Mouse (Mus musculus): ENCODE results near the gene Chka.

Chka gene

DNA sequence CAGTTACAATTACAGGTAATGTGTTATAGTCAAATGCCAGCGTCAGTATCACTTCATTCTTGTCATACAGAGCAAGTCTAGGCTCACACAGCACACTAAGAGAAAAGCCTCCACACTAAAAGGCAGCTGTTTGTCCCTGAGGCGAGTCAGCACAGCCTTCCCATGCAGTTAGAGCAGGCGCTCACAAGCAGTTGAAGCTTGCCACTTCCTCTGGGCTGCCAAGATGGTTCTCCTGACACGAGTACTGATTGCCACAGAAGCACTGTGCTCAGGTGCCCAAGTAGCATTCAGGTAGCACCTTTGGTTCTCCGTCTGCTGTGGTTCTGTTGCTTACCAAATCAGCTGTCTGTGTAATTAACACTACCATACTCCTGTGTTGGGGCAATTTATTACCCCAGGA is 37.5 kb downstream of the Chka start:
- no peak for DNase-seq (ENCODE audit: low spot score)

DNA sequence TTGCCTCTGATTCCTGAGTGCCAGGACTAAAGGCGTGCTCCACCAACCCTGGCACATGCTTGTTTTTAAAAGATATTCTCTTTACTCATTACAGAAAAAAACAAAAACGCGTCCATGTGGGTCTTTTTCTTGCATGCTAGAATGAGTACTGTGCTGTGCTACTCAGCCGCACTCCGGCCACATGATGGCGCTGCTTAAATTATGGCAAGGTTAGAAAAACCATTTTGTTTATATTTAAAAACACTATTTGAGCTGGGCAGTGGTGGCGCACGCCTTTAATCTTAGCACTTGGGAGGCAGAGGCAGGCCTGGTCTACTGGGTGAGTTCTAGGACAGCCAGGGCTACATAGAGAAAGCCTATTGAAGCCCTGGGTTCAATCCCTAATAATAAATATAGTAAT is 38.6 kb downstream of the Chka start:
- no peak for DNase-seq (ENCODE audit: low spot score)

DNA sequence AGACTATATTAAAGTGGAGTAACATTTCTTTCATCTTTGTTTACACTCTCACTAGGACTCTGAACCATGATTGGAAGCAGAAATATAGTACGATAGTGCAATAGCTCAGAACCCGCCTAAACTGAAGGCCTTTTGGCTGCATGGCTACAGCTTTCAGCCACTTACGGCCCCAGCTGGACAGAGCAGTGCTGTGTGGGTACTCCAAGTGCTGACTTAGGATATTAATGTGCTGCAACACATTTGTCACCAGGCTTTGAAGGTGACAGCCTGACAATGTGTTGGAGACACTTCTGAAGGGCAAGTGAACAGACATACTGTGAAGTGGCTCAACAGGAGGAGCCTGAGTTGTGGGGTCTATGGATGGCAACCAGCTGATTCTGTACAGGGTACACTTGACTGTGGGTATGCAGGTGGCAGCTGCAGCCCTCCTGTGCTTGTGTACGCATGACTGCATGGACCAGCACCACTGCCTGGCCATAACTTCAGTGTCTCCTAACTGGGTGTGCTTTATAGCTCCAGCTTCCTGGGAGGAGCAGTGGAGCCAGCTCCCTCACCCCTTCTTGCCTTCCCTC is 42.1 kb downstream of the Chka start:
- no peak for DNase-seq (ENCODE audit: low spot score)

DNA sequence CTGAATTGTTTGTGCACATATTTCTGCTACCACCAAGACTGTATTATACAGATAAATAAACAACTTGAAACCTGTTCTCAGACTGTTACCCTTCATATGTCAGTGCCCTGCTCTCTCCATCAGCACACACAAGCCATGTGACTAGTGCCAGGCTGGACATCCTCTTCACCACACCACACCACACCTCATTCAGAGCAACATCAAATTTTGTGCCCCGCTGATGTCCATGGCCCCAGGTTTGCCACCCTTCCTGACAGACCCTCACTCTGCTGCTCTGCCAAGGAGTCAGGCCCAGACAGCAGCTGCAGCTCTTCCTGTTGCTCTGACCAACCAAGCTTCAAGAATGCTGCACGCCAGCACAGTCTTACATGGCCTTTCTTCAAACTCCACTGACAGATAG is 42.7 kb downstream of the Chka start:
- DNase-seq (ENCODE audit: low spot score): no peak

DNA sequence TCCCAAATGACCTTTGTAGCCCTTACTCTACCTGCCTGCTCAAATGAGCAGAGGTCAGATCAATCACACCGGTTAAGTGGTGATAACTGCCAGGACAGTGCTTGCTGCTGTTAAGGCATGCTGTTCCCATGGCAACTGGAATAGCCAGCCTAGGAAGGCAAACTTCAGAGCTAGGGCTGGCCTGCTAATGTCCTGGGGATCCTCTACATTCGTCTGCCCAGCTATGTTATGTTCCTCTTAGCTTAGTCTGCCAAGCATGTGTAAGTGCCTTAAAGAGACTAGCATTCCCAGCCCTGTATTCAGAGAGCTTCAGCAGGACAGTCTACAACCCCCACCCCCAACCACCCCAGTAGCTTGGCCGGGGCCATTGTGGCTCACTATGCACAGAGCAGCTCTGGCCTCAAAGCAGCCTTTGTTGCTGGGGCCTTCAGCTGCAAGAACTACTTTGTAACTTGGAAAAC is 43.6 kb downstream of the Chka start:
- DNase-seq (ENCODE audit: low spot score): no peak

DNA sequence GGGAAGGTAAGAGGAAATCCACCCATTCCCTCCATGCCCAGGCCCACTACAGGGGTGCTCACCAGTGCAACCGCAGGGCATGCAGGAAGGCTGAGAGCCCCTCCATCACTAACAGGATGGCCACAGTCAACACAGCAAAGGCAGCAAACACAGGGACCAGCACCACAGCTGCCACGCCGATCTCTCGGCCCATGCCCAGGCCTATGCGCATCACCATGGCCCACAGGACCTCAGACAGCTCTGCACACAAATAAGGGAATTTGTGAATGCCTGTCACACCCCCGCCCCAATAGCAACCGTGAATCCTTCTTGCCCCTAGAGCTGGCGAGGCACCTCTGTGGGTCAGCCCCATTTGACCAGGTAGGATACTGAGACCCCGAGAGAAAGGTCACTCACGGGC is 44.6 kb downstream of the Chka start:
- no peak for DNase-seq (ENCODE audit: low spot score)

DNA sequence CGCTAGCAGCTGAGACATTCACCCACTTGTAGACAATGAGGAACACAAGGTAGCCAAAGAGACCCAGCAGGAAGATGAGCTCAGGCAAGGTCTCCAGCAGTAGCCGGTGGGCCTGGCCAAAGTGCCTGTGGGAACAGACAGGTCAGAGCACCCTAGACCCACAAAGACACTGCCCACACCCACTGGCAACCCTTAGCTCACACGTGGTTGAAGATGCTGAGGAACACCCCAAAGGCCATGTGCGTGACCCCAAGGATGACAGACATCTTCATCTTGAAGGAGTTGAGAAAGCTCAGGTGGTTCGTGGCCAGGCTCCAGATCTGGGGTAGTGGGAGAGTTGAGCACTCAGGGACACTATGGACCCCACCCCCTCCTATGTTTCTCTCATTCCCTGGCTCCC is 46.0 kb downstream of the Chka start:
- no peak for DNase-seq (ENCODE audit: low spot score)

DNA sequence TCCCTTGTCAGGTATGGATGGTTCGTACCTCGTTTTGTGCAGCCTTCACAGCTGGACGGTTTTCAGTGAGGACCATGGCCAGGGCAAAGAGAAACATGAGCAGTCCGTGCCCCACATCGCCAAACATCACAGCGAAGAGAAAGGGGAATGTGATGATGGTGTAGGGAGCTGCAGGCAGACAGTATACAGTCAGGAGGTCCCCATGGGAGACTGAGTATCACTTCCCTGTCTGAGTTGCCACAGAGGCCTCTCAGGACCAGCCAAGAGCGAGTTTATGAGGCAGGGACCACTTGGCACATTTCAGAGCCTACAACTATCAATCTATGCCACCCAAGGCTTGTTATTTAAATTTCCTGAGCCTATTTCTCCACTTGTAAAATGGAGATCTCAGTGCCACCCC is 47.4 kb downstream of the Chka start:
- no peak for DNase-seq (ENCODE audit: low spot score)

DNA sequence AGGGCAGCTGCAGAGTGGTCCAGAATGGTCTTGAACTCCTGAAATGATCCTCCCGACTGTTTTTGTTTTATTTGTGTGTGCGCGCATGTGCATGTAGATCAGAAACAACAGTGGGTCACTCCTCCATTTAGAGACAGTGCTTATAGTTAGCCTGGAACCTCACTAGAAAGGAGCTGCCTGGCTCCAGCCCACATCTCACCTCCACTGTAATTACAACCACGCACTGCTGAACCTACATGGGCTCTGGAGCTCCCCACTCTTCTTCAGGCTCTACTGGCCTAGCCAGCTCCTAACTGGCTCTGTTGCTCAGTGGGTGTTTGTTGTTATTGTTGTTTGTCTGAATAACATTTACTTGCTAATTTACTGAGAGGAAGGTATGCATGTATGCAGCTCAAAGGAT is 48.0 kb downstream of the Chka start:
- DNase-seq (ENCODE audit: low spot score): no peak

DNA sequence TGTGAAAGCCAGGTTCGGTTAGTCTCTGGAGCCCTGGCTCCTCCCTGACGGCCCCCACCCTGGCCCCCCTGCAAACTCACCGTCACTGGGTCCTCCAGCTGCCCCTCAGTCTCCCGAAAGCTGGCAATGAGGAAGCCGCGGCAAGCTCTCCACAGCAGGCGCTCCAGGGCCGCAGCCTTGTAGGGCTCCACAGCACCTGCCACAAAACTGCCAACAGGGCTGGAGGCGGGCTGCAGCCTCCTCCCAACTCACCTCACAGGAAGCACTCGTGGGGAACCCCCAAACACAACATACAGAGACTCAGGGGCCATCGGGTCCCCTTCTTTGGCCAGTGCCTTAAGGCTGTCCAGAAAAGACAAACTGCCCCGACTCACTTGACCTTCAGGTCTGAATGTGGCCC is 51.4 kb downstream of the Chka start:
- no peak for DNase-seq (ENCODE audit: low spot score)

DNA sequence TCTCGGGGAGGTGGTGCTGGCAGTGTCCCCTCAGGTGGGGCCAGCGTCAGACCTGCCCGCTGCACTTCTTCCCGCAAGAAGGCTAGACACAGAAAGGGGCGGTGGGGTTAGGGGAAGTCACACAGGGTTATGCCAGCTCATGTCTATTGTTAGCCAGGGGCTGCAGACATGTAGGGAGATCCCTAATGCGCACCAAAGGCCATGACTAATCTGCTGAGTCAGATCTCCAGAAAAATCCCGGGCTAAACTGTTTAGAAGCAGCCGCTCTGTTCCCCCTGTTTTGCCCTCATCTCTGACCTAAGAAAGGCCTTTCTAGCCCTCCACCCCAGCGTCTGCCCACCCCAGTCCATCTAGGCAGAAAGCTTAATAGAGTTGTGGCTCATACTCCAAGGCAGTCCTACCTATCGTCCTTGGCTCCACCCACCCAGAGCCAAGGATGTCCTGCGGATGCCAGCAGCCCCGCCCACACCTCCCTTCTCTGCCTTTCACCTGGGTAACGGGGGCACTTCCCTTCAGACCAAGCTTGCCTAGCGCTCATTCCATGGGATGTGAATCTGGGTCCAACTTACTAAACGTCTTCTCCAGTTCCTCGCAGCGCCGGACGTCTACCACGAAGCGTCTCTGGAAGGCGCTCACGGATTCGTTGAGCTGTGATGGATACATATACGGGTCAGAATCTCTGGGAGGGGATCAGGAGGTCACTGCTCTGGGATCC is 52.2 kb downstream of the Chka start:
- DNase-seq (ENCODE audit: low spot score): no peak

DNA sequence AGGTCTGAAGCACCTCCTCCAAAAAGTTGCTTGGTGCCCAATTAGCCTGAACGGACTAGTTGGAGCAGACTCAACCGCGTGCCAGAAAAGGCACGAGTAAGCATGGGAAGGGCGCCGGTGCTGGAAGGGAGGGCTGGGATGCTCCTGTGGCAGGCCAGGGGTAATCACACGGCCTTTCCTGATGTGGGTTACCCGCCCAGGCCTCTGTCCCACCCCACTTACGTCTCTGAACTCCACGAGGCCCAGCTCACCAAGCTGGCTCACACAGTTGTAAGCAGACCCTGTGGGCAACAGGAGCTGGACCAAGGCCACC is 52.7 kb downstream of the Chka start:
- DNase-seq (ENCODE audit: low spot score): no peak

DNA sequence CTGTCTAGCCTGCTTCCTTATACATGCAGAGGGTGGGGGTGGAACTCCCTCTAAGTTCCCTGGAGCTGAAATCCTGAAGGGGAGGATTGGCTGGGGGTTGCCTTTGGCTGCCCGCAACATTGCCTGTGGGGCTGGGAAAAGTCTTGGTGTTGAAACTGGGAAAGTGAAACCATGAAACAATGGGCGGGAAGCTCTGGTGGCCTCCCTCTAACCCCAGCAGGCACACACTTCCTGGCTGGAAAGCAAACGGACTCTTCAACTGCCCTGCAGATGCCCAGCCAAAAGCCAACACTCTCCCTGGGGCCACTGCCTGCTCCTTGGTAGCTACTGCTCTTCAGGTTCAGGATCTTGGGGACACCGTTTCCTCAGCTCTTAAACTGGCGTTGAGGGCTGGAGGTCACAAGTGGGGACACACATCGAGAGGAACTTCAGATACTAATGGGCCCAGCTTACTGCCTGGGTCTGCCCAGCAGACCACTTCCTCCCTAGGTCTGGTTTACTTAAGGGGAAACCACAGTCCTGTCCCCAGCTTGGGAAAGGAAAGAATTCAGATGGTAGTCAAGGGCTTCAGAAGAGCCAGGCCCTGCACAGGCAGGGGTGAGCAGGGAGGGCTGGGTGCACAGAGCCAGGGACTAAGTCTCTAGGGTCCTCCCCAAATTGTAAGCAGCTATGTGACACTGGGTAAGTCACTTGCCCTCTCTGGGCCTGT is 53.8 kb downstream of the Chka start:
- peak; percentile 87 for DNase-seq (ENCODE audit: low spot score)

DNA sequence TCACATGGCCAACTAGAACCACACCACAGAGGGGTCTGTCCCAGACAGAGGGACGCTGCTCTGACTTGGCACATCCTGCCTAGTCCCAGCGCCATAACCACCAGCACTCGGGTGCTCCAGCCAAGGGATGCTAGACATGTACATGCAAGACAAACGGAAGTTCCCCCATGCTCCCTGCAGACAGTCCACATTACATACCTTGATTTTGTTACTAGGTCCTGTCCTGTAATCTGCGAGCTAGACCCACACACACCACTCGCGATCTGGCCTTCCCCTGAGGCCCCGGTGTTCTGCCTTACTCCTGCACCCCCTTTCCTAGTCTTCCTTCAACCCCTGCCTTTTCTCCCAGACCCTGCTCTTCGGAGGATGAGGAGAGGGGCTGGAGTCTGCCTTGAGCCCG is 54.8 kb downstream of the Chka start:
- no peak for DNase-seq (ENCODE audit: low spot score)

DNA sequence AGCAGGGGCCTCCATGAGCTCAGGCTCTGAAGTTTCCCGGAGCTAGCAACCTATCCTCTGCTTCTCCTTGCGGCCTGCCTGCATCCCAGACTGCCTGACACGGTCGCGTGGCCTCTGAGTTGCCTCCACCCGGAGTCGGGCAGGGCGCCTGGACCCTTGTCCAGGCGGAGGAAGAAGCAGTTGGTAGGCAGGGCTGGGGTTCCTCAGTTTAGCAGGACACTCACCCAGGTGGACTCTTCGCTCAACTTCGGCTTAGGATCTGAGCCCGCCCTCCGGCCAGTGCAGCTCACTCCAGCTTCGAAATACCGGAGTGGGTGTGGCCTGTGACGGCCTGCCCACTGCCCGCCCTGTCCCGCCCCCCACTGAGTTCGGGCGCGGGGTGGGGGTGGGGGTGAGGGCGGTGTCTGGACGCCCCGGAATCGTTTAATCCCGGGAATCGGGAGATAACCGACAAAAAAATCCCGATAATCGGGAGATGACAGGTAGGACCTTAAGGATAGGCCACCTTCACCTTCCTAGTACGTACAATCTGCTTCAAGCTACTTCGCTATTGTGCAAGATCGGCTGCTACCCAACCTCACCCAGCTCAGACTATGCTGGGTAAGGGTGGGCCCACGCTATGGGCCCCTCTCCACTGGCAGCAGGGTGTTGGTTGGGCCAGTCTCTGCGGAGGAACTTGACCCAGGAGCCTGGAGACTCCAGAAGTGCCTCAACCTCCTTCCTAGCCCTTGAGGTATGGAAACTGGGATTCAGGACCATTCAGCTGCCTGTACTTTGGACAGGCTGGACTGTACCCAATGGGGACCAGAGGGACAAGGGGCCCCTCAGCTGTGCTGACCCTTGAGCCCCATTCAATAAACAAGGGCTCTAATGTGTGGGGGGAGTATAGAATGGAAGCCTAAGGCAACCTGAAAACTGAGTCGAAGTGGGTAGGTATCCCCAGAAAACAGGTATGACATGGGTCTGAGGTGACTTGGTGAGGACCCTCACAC is 55.5 kb downstream of the Chka start, which contains the start of gene Tcirg1:
Gene Tcirg1 (minus strand): TSS at position 339 of the 992 bp plus-strand sequence.
- DNase-seq (ENCODE audit: low spot score): peak; percentile 78

DNA sequence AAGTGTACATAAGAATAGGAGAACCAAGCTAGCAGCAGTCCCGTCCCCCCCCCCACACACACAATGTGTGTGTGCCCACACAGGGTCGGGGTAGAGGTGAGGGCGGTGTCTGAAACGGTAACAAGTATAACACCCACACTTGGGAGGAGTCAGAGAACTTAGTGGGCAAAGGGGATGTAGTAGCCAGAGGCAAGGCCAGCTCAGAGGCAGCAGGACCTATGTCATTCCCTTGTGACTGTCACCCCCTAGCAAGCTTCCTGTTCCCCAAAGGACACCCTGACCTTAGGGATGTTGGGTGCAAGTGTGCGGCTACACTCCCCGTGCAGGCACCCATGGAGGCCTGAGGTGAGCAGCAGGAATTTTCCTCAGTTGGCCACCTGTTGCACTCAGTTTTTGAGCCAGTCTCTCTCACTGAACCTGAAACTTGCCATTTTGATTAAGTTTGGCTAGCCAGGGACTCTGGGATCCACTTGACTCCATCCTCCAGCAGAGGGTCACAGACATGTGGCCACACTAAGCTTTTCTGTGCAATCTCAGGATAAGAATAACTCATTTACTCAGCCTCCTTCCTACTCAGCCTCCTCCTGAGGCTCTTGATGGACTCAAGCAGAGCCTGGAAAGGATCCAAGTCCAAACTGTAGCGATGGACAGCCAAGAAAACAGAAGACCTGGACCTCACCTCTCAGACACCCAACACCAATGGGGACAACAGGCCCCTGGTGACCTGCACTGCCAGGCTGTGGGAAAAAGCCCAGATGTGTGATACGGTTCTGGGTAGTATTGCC is 56.5 kb downstream of the Chka start:
- no peak for DNase-seq (ENCODE audit: low spot score)

DNA sequence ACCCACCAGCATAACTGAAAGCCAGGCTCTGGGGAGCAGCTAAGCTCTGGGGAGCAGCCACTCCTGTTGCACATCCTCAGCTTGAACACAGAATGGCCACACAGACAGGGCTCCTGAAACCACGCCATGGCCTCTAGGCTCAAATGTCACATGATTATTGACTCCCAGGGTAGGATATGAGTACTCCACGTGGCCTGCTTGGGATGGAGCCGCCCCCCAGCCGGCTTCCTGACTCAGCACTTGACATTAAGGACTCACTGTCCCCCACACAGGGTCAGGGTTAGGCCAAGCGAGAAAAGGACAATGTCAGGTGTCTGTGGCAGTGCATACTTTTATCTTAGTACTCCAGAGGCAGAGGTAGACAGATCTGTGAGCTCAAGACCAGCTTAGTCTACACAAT is 58.6 kb downstream of the Chka start:
- DNase-seq (ENCODE audit: low spot score): no peak

DNA sequence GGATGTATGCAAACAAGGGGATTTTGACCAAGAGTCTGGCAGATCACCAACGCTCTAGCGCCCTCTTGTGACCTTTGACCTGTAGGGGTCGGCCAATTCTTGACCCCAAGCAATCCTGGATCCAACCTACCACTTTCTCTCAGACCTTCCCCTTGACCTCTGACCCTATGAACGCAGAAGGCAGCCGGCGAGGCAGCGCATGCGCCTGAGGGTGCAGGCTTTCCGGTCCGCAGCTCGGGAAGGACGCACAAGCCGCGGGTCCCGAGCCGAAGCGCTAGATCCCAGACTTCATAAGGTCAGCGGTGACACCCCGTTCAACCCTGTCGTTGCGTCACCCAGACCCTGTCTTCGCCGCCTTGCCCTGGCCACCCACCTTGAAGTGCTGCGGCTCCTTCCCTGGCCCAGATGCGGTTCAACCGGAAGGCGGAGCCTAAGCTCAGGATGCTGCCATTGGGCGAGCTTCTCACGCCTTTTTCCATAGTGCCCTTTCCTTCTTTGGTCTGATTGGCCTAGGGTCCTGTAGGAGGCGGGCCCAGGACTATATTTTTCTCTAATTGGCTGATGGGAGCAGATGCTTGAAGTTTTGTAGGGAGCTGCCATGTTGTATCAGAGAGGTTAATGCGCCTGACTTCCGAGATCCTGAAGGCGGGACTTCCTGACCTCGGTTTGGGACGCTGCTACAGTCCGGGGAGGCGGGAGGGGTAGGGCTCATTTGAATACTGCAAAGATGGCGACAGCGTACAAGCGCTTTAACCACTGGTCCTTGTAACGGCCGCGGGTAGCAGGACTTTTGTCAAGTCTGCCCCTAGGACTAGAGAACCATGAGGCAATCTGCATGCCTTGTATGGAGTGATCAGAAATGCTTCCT is 61.0 kb downstream of the Chka start, which contains the start of gene Ndufs8:
Gene Ndufs8 (minus strand): TSS at position 438 of the 868 bp plus-strand sequence.
- peak; percentile 99 for DNase-seq (ENCODE audit: low spot score)

DNA sequence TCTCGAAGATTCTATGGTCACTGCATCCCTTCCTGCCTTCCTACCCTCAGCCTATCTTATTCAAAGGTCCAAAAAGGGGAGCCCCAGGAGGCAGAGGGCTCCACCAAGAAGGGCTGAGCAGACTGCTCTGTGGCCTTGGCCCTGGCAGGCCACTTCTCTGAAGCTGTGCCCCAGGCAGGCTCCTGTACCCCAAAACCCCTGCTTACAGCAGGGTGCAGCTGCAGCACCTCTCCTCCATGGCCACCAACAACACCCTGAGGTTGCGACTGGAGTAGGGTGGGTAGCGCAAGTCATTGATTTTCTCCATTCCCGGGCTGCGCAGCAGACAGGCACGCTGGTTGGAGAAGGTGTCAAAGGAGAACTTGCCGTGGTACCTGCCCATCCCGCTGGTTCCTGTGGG is 62.1 kb downstream of the Chka start:
- no peak for DNase-seq (ENCODE audit: low spot score)

DNA sequence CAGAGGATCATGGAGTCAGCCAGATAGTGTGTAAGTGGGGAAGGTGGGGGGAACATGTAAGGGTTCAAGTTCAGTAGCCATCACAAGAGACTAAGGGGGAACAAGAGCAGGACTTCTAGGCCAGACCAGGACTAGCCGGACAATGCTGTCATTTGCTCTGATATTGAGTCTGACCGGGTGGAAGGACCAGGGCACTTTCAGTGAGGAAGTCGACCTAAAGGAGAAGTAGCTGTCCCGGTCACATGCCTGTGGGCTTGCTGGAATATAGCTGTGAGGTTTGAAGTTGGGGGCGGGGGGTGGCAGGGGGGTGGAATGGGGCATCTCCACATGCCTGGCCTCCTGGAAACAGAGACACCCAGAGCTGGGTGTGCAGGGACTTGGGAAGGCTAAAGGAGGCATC is 63.0 kb downstream of the Chka start:
- no peak for DNase-seq (ENCODE audit: low spot score)
